Mouse (Mus musculus) neural tube, embryonic 11.5 days (tissue): Measurements from ENCODE around the gene Ppp1ca. TPM values are rescaled to one million over a fixed set of nuclear protein-coding genes. Genes with fewer than 3 reads are reported as not detected.

Source experiments
- ATAC-seq: fragments of 200-750 bp; cut with Nextera tagmentation; 2 replicates; pipeline ENCODE4 v1.8.0; 2017; ENCODE audit warnings: moderate number of reproducible peaks, mild to moderate bottlenecking, moderate TSS enrichment, moderate library complexity; ENCODE audit not compliant: insufficient read depth, low FRiP score, low TSS enrichment
- DNase-seq: peaks from one replicate; pipeline ENCODE4 v3.0.0-alpha.2; 2015; ENCODE audit warnings: low spot score
- H3K27ac ChIP-seq: fragments of 300-500 bp; sonication (generic); 2 replicates; pipeline ENCODE4 v1.5.1; 2014; ENCODE audit warnings: low read depth, mild to moderate bottlenecking, low read length
- H3K27me3 ChIP-seq: fragments of 300-500 bp; sonication (generic); 2 replicates; pipeline ENCODE4 v1.6.1; 2014; ENCODE audit warnings: mild to moderate bottlenecking, low read length, mixed read lengths; ENCODE audit not compliant: control insufficient read depth, insufficient read depth
- H3K36me3 ChIP-seq: fragments of 300-500 bp; sonication (generic); 2 replicates; pipeline ENCODE4 v1.6.1; 2014; ENCODE audit warnings: mild to moderate bottlenecking, low read length, moderate library complexity, mixed read lengths; ENCODE audit not compliant: control insufficient read depth, insufficient read depth
- H3K4me1 ChIP-seq: fragments of 300-500 bp; sonication (generic); 2 replicates; pipeline ENCODE4 v1.6.1; 2014; ENCODE audit warnings: low read length, mixed read lengths; ENCODE audit not compliant: control insufficient read depth, insufficient read depth
- H3K4me2 ChIP-seq: fragments of 300-500 bp; sonication (generic); 2 replicates; pipeline ENCODE4 v1.6.1; 2014; ENCODE audit warnings: low read depth, mild to moderate bottlenecking, moderate library complexity
- H3K4me3 ChIP-seq: fragments of 300-500 bp; sonication (generic); 2 replicates; pipeline ENCODE4 v1.5.1; 2014; ENCODE audit warnings: low read depth, low read length
- H3K9ac ChIP-seq: fragments of 300-500 bp; sonication (generic); 2 replicates; pipeline ENCODE4 v1.6.1; 2014; ENCODE audit warnings: mild to moderate bottlenecking, low read length
- H3K9me3 ChIP-seq: fragments of 300-500 bp; sonication (generic); 2 replicates; pipeline ENCODE4 v1.6.1; 2016; ENCODE audit warnings: low read length; ENCODE audit not compliant: control insufficient read depth
- WGBS: fragments of 180-500 bp; shearing (Covaris S2); extraction: QIAGEN DNeasy Blood & Tissue Kit; methylation state at CpG from one replicate; pipeline ENCODE4 v1.1.7; 2014; 5-methylcytosine and 5-hydroxymethylcytosine counted together
- microRNA-seq: library from miRNA; unstranded; fragments of <30 nt; microRNA quantifications from one replicate; pipeline ENCODE4, GENCODE M21; 2016
- polyA plus RNA-seq: library from polyadenylated mRNA; unstranded; fragments of >200 nt; fragmentation: Nextera tagmentation; extraction: Ambion mirVana; gene quantifications from 2 replicates; pipeline ENCODE4 v1.2.1, GENCODE M21; 2014

Gene Ppp1ca
- polyA plus RNA-seq, 1 experiment from 2014 or later: 939 TPM

DNA sequence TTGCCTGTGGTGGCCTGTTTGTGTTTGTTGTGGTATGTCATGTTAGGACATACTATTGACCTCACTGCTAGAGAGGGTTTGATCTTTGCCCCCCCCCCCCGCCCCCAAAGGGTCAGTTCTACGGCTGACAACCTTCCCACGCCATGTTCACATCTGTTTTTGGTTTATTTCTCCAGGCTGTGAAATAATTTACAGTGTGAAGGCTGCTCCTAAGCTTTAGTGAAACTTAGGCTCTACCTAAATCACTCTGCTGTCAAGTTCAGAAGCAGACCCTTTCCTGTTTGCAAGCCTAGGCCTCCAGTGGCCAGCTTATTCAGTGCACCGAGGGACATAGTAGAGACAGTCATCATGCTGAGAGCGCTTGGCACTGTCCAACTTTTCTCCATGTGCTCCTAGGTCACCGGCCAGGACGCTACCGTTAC is 48.4 kb downstream of the Ppp1ca start:
- no peak for DNase-seq
- 53% methylated on average over 8 of the region's 8 CpGs for WGBS

DNA sequence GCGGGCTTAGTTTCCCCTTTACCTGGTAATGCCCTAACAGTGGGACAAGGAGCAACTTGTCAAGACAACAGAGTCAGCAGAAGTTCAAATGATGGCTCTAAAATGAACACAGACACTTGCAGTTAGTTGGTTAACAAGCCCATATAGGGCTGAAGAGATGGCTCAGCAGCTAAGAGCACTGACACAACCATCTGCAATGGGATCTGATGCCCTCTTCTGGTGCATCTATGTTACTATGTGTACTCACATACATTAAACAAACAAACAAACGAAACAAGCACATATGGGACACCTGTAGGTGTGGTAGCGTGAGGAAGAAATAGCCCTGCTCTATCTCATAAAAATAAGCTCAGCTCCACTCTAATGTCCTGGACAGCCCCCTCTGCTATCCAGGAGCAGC is 50.6 kb downstream of the Ppp1ca start:
- Histone ChIP-seq H3K9ac (no peak overlapping the region), H3K27me3 (no peaks in the 10 kb centered on the region), H3K4me1 (no peaks in the 10 kb centered on the region), H3K4me3 (no peak overlapping the region), H3K9me3 (no peaks in the 10 kb centered on the region), H3K36me3 (no peaks in the 10 kb centered on the region), H3K4me2 (no peak overlapping the region), H3K27ac (no peak overlapping the region)
- ATAC-seq (no peak), DNase-seq (no peak)
- WGBS: 72% methylated on average over 3 of the region's 3 CpGs

More for the DNA sequence above, 48.4 kb downstream of the Ppp1ca start:
- no peak for ATAC-seq
- H3K9me3 ChIP-seq: no peaks in the 10 kb centered on the region
- no peaks in the 10 kb centered on the region for H3K27me3 ChIP-seq
- H3K9ac ChIP-seq: no peak overlapping the region
- no peaks in the 10 kb centered on the region for H3K36me3 ChIP-seq
- no peak overlapping the region for H3K4me3 ChIP-seq
- no peak overlapping the region for H3K27ac ChIP-seq
- no peaks in the 10 kb centered on the region for H3K4me1 ChIP-seq
- no peak overlapping the region for H3K4me2 ChIP-seq

DNA sequence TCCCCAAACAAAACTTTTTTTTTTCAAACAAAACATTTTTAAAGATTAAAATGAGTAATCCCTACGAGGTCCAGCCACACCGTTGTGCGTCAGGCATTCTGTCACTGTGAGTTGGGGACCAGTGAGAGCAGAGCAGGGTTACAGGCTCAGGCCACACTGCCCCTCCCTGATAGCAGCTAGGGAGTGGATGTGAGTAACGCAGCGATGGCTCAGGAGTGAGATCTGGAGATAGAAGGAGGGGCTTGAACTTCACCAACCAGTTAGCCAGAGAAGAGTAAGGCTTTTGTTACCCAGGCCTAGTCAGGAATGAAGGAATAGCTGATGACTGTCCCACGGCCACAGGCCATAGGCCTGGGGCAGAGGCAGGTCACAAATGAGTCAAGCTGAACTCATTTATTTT is 52.9 kb downstream of the Ppp1ca start:
- Histone ChIP-seq H3K9ac (no peak overlapping the region), H3K4me3 (no peak overlapping the region), H3K36me3 (no peaks in the 10 kb centered on the region), H3K9me3 (no peaks in the 10 kb centered on the region), H3K27me3 (no peaks in the 10 kb centered on the region), H3K4me2 (no peak overlapping the region), H3K4me1 (no peaks in the 10 kb centered on the region), H3K27ac (no peak overlapping the region)
- ATAC-seq (no peak), DNase-seq (no peak)
- 78% methylated on average over 6 of the region's 6 CpGs for WGBS

Small RNAs within 50 kb of the gene (microRNA-seq; reads per million reads assigned to microRNA genes)
- not detected for gene Gm26115

Other genes starting within 250 kb of the Ppp1ca start
- gene Aldh3b3, start 233.4 kb upstream of the Ppp1ca start, polyA plus RNA-seq: not detected in 2 replicates
- 0.86 and 1.1 TPM in 2 replicates for gene Aldh3b2, start 219.7 kb upstream of the Ppp1ca start, polyA plus RNA-seq
- 2.4 and 3.2 TPM in 2 replicates for gene Acy3, start 205.5 kb upstream of the Ppp1ca start, polyA plus RNA-seq
- 0.22 TPM in 1 of 2 replicates, not detected in the other for gene Tbx10, start 199.3 kb upstream of the Ppp1ca start, polyA plus RNA-seq
- 20.6 and 20.8 TPM in 2 replicates for gene Nudt8, start 191.5 kb upstream of the Ppp1ca start, polyA plus RNA-seq
- 1.8 and 1.9 TPM in 2 replicates for gene Gm49405, start 191.4 kb upstream of the Ppp1ca start, polyA plus RNA-seq
- 2.7 and 2.8 TPM in 2 replicates for gene Doc2g, start 188.8 kb upstream of the Ppp1ca start, polyA plus RNA-seq
- gene Ndufv1, start 179.3 kb upstream of the Ppp1ca start, polyA plus RNA-seq: 207 and 208 TPM in 2 replicates
- 361 TPM in 2 replicates for gene Gstp1, start 154.1 kb upstream of the Ppp1ca start, polyA plus RNA-seq
- 0.68 and 1.2 TPM in 2 replicates for gene Gstp2, start 146.0 kb upstream of the Ppp1ca start, polyA plus RNA-seq
- not detected in 2 replicates for gene Gstp3, start 132.5 kb upstream of the Ppp1ca start, polyA plus RNA-seq
- not detected in 2 replicates for gene Cabp2, start 110.5 kb upstream of the Ppp1ca start, polyA plus RNA-seq
- gene Cdk2ap2, start 94.9 kb upstream of the Ppp1ca start, polyA plus RNA-seq: 81.3 and 86.7 TPM in 2 replicates
- gene Pitpnm1, start 92.1 kb upstream of the Ppp1ca start, polyA plus RNA-seq: 9.9 and 13.1 TPM in 2 replicates
- gene Aip, start 66.2 kb upstream of the Ppp1ca start, polyA plus RNA-seq: 68.4 and 77.6 TPM in 2 replicates
- gene Gpr152, start 52.3 kb upstream of the Ppp1ca start, polyA plus RNA-seq: not detected in 2 replicates
- gene Cabp4, start 48.0 kb upstream of the Ppp1ca start, polyA plus RNA-seq: 0.11 TPM in 1 of 2 replicates, not detected in the other
- 128 TPM in 2 replicates for gene Coro1b, start 43.4 kb upstream of the Ppp1ca start, polyA plus RNA-seq
- 0.92 and 1.8 TPM in 2 replicates for gene Ptprcap, start 38.5 kb upstream of the Ppp1ca start, polyA plus RNA-seq
- 52.6 and 52.7 TPM in 2 replicates for gene Rps6kb2, start 28.7 kb upstream of the Ppp1ca start, polyA plus RNA-seq
- gene Carns1, start 16.6 kb upstream of the Ppp1ca start, polyA plus RNA-seq: 2.9 and 3.8 TPM in 2 replicates
- gene Tbc1d10c, start 781 bp upstream of the Ppp1ca start, polyA plus RNA-seq: 0.68 and 1.1 TPM in 2 replicates
- 39.1 and 45.8 TPM in 2 replicates for gene Rad9a, start 9.6 kb downstream of the Ppp1ca start, polyA plus RNA-seq
- gene Clcf1, start 22.2 kb downstream of the Ppp1ca start, polyA plus RNA-seq: 0.81 and 1.7 TPM in 2 replicates
- gene AC109138.7, start 22.3 kb downstream of the Ppp1ca start, polyA plus RNA-seq: not detected in 2 replicates
- gene Pold4, start 39.8 kb downstream of the Ppp1ca start, polyA plus RNA-seq: 14.7 and 15.2 TPM in 2 replicates
- 2.3 and 3.6 TPM in 2 replicates for gene Ssh3, start 77.1 kb downstream of the Ppp1ca start, polyA plus RNA-seq
- gene Ankrd13d, start 91.1 kb downstream of the Ppp1ca start, polyA plus RNA-seq: 11.6 and 14.1 TPM in 2 replicates
- 16.6 and 19.0 TPM in 2 replicates for gene Grk2, start 114.2 kb downstream of the Ppp1ca start, polyA plus RNA-seq
- gene Kdm2a, start 206.2 kb downstream of the Ppp1ca start, polyA plus RNA-seq: 44.1 and 47.2 TPM in 2 replicates
- gene Rhod, start 247.4 kb downstream of the Ppp1ca start, polyA plus RNA-seq: 17.1 and 17.4 TPM in 2 replicates